Mouse (Mus musculus) G1E (cell line): ENCODE data around the gene Entpd8.
A peak's percentile ranks its signal among the peaks of the same experiment; 100 is the strongest.

Experiments
- CTCF ChIP-seq: IDR thresholded peaks from 2 replicates; pipeline ENCODE4 v1.5.1; 2012; ENCODE audit warnings: low read depth, low read length, inconsistent platforms, mixed read lengths
- GATA1 ChIP-seq: IDR thresholded peaks from 2 replicates; pipeline ENCODE4 v1.6.1; 2012; ENCODE audit warnings: borderline replicate concordance, low read length, inconsistent platforms, mixed read lengths
- GATA2 ChIP-seq: IDR thresholded peaks from 2 replicates; pipeline ENCODE4 v1.6.1; 2012; ENCODE audit warnings: low read depth, low read length, inconsistent platforms, borderline replicate concordance
- POLR2AphosphoS5 ChIP-seq: IDR thresholded peaks from 2 replicates; pipeline ENCODE4 v1.6.1; 2012; ENCODE audit warnings: low read depth, low read length, inconsistent platforms; ENCODE audit not compliant: insufficient replicate concordance
- TAL1 ChIP-seq: conservative IDR thresholded peaks from 2 replicates; pipeline ENCODE4 v1.6.1; 2012; ENCODE audit warnings: low read depth, low read length, inconsistent platforms, mixed read lengths

DNA sequence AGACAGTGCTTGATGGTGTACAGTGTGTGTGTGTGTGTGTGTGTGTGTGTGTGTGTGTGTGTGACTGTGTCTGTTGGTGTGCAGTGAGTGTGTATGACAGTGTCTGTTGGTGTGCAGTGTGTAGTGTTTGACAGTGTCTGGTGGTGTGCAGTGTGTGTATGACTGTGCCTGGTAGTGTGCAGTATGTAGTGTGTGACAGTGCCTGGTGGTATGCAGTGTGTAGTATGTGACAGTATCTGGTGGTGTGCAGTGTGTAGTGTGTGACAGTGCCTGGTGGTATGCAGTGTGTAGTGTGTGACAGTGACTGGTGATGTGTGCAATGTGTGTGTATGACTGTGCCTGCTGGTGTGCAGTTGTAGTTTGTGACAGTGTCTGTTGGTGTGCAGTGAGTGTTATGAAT is 29.4 kb downstream of the Entpd8 start:
- TF ChIP-seq CTCF (no peak), GATA2 (0 out of 2 replicates have a peak, but pooled peaks have one; percentile 13), TAL1 (no peak), GATA1 (no peak), POLR2AphosphoS5 (no peak)
